In genomic region chr10:76802500-76802885, GRCm38 (mm10) we compare ENCODE assay signal across 23 mouse cellular contexts.
DNase-seq lines count a peak whose midpoint lies in the region; ATAC-seq and TF ChIP-seq lines count a peak whose summit lies in the region.
"Had no signal": no experiment of that assay in that cellular context is flagged by ENCODE, and none has a peak within 500 bp of the region (broad histone marks: within the 10 kb centered on the region; RNA-seq: fewer than 3 reads in every experiment).

No protein-coding gene starts in this region.

- no peak overlapping the region for H3K9ac ChIP-seq in hindbrain, embryonic 16.5 days (ENCODE audit: low read depth, low read length)
- H3K9ac ChIP-seq: embryonic facial prominence, embryonic 12.5 days; forebrain, embryonic 12.5 days; liver, embryonic 15.5 days; lung, embryonic 15.5 days; midbrain, embryonic 13.5 days; neural tube, embryonic 12.5 days; stomach, embryonic 15.5 days had no signal

- intact Hi-C loops in left cerebral cortex, adult 2 months (cut with DNase I): no loop called here
- intact Hi-C loops in left cerebral cortex, postnatal 36 days (cut with DNase I): no loop called here
- intact Hi-C loops in left cerebral cortex, postnatal 4 days (cut with DNase I): no loop called here

- no peaks in the 10 kb centered on the region for H3K27me3 ChIP-seq in hindbrain, embryonic 16.5 days (replicated peaks; ENCODE audit: control insufficient read depth, insufficient read depth, low read length)
- H3K27me3 ChIP-seq: embryonic facial prominence, embryonic 12.5 days; forebrain, embryonic 12.5 days; liver, embryonic 15.5 days; lung, embryonic 15.5 days; midbrain, embryonic 13.5 days; neural tube, embryonic 12.5 days; stomach, embryonic 15.5 days had no signal

- H3K4me2 ChIP-seq in hindbrain, embryonic 16.5 days (ENCODE audit: low read length): no peak overlapping the region
- H3K4me2 ChIP-seq: embryonic facial prominence, embryonic 12.5 days; forebrain, embryonic 12.5 days; liver, embryonic 15.5 days; lung, embryonic 15.5 days; midbrain, embryonic 13.5 days; neural tube, embryonic 12.5 days; stomach, embryonic 15.5 days had no signal

- no peaks in the 10 kb centered on the region for H3K9me3 ChIP-seq in hindbrain, embryonic 16.5 days (ENCODE audit: control insufficient read depth, low read length)
- H3K9me3 ChIP-seq: embryonic facial prominence, embryonic 12.5 days; forebrain, embryonic 12.5 days; heart, embryonic 10.5 days; limb, embryonic 10.5 days; liver, embryonic 15.5 days; lung, embryonic 15.5 days; megakaryocyte, embryonic 14.5 days; midbrain, embryonic 13.5 days; neural tube, embryonic 12.5 days; stomach, embryonic 15.5 days had no signal

- H3K4me3 ChIP-seq in left cerebral cortex, adult 2 months: no peak overlapping the region
- no peak overlapping the region for H3K4me3 ChIP-seq in hindbrain, embryonic 16.5 days (ENCODE audit: low read length)
- H3K4me3 ChIP-seq: embryonic facial prominence, embryonic 12.5 days; forebrain, embryonic 12.5 days; heart, embryonic 10.5 days; limb, embryonic 10.5 days; liver, embryonic 15.5 days; lung, embryonic 15.5 days; megakaryocyte, embryonic 14.5 days; midbrain, embryonic 13.5 days; neural tube, embryonic 12.5 days; stomach, embryonic 15.5 days had no signal

- H3K4me1 ChIP-seq in hindbrain, embryonic 16.5 days (ENCODE audit: control insufficient read depth, insufficient read depth, low read depth, low read length): peaks cover 11% of the 10 kb centered on the region
- H3K4me1 ChIP-seq: lung, embryonic 15.5 days; stomach, embryonic 15.5 days had no signal

- 78% methylated on average over 4 of the region's 4 CpGs for WGBS in hindbrain, embryonic 16.5 days

- TF ChIP-seq CTCF in left cerebral cortex, adult 2 months (IDR thresholded peaks at IDR 0.05): no peak

- peak; percentile 67 for ATAC-seq in frontal cortex, adult (ENCODE audit: low TSS enrichment)
- no peak for ATAC-seq in hindbrain, embryonic 16.5 days
- ATAC-seq: intestine, embryonic 16.5 days; midbrain, embryonic 13.5 days had no signal

- H3K27ac ChIP-seq in left cerebral cortex, adult 2 months: peak overlapping the region; percentile 76
- H3K27ac ChIP-seq in hindbrain, embryonic 16.5 days (ENCODE audit: low read depth, low read length): peak overlapping the region; percentile 42; the same call in 1 of the 2 replicates
- H3K27ac ChIP-seq: embryonic facial prominence, embryonic 12.5 days; forebrain, embryonic 12.5 days; heart, embryonic 10.5 days; liver, embryonic 15.5 days; lung, embryonic 15.5 days; midbrain, embryonic 13.5 days; neural tube, embryonic 12.5 days; stomach, embryonic 15.5 days had no signal

- DNase-seq in frontal cortex, postnatal 10 days (ENCODE audit: low spot score in 2 of 2): no peak
- no peak for DNase-seq in left cerebral cortex, adult 2 months (ENCODE audit: extremely low spot score in 1 of 2, low spot score in 2 of 2)
- DNase-seq in left cerebral cortex, postnatal 36 days (ENCODE audit: low spot score in 2 of 2): no peak
- DNase-seq in telencephalon, adult 2 months (ENCODE audit: low read depth, low spot score): peak; percentile 21
- no peak for DNase-seq in left cerebral cortex, postnatal 4 days
- DNase-seq: heart, postnatal 4 days; kidney, postnatal 14 days; liver; thymus, adult 18-20 months; thymus, postnatal 36 days had no signal

- peaks cover 1% of the 10 kb centered on the region; the same call in 1 of the 2 replicates for H3K36me3 ChIP-seq in hindbrain, embryonic 16.5 days (ENCODE audit: control insufficient read depth, insufficient read depth, low read length)
- H3K36me3 ChIP-seq: heart, embryonic 10.5 days; liver, embryonic 15.5 days; lung, embryonic 15.5 days; stomach, embryonic 15.5 days had no signal
